Mouse (Mus musculus): Measurements from ENCODE around the gene Jagn1. TPM values are rescaled to one million over a fixed set of nuclear protein-coding genes. Genes with fewer than 3 reads are reported as not detected.

Jagn1 gene
- polyA plus RNA-seq (2015; fragmentation: Nextera tagmentation; extraction: Ambion mirVana): 69.2 and 69.6 TPM in 2 replicates

- peak within 1 kb of the TSS; percentile 87 for H3K27ac ChIP-seq (replicated peaks)
- WGBS: under 1% methylated on average over 45 of the region's 45 CpGs
- peak within 1 kb of the TSS; percentile 94 for H3K4me2 ChIP-seq (replicated peaks; ENCODE audit: low read depth)
- H3K36me3 ChIP-seq (ENCODE audit: control insufficient read depth, insufficient read depth, low read length): no peaks in the 10 kb centered on the region
- TF ChIP-seq CTCF (IDR thresholded peaks at IDR 0.05; ENCODE audit: low read depth): no peak
- no peak for TF ChIP-seq EP300 (optimal IDR thresholded peaks at IDR 0.05)
- 0 out of 2 replicates have a peak, but pooled peaks cover 3% of the 10 kb centered on the region for H3K4me1 ChIP-seq (replicated peaks; ENCODE audit: control insufficient read depth, insufficient read depth)
- H3K4me3 ChIP-seq (ENCODE audit: low read depth, low read length): peak within 1 kb of the TSS; percentile 88
- peak; percentile 94 for DNase-seq (ENCODE audit: low spot score)
- no peaks in the 10 kb centered on the region for H3K9me3 ChIP-seq (ENCODE audit: control insufficient read depth, low read length)
- H3K9ac ChIP-seq (ENCODE audit: low read length): peak within 1 kb of the TSS; percentile 96
- ATAC-seq (ENCODE audit: low FRiP score, low TSS enrichment): peak; percentile 78
- H3K27me3 ChIP-seq (ENCODE audit: control insufficient read depth, insufficient read depth, low read length): no peaks in the 10 kb centered on the region
Measured at GRCm38 (mm10) chr6:113442442-113443090, at the start of gene Jagn1. Gene Jagn1 (plus strand): TSS chr6:113442569.

DNA sequence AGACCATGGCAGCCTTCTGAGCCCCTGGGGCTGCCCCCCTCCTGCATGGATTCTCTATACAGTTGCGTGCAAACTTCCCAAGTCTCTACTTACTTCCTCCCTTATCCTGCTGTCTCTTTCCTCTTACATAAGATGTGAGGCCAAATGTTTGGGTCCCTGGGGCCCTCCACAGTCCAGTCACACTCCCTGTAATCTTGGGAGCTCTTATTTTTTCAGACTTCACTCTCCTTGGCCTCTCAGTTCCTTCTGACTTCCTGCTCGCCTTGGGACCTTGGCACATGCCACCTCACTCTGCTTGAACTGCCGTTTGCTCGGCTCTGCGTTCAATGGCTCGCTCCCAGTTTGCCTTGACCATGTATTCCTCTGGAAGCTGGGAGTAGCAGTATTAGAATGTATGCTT, 48.4 kb upstream of the Jagn1 start:
- DNase-seq (ENCODE audit: low spot score): no peak
- ATAC-seq (ENCODE audit: low FRiP score, low TSS enrichment): no peak
- Histone ChIP-seq H3K9me3 (ENCODE audit: control insufficient read depth, low read length) (no peaks in the 10 kb centered on the region), H3K27me3 (ENCODE audit: control insufficient read depth, insufficient read depth, low read length) (no peaks in the 10 kb centered on the region), H3K4me3 (ENCODE audit: low read depth, low read length) (no peak overlapping the region), H3K36me3 (ENCODE audit: control insufficient read depth, insufficient read depth, low read length) (peaks cover 11% of the 10 kb centered on the region; the same call in 1 of the 2 replicates), H3K4me2 (replicated peaks; ENCODE audit: low read depth) (no peak overlapping the region), H3K4me1 (replicated peaks; ENCODE audit: control insufficient read depth, insufficient read depth) (peaks cover 3% of the 10 kb centered on the region; the same call in 1 of the 2 replicates), H3K9ac (ENCODE audit: low read length) (no peak overlapping the region), H3K27ac (replicated peaks) (no peak overlapping the region)
- WGBS: 90% methylated on average over 6 of the region's 6 CpGs
- TF ChIP-seq EP300 (optimal IDR thresholded peaks at IDR 0.05) (no peak), CTCF (IDR thresholded peaks at IDR 0.05; ENCODE audit: low read depth) (no peak)

- H3K36me3 ChIP-seq (ENCODE audit: control insufficient read depth, insufficient read depth, low read length): 0 out of 2 replicates have a peak, but pooled peaks cover 2% of the 10 kb centered on the region
- no peaks in the 10 kb centered on the region for H3K9me3 ChIP-seq (ENCODE audit: control insufficient read depth, low read length)
- H3K27ac ChIP-seq (replicated peaks): no peak overlapping the region
- H3K4me2 ChIP-seq (replicated peaks; ENCODE audit: low read depth): no peak overlapping the region
- H3K4me1 ChIP-seq (replicated peaks; ENCODE audit: control insufficient read depth, insufficient read depth): peaks cover 3% of the 10 kb centered on the region; the same call in 1 of the 2 replicates
- TF ChIP-seq EP300 (optimal IDR thresholded peaks at IDR 0.05): no peak
- no peak for TF ChIP-seq CTCF (IDR thresholded peaks at IDR 0.05; ENCODE audit: low read depth)
- DNase-seq (ENCODE audit: low spot score): no peak
- WGBS: 89% methylated on average over 11 of the region's 11 CpGs
- H3K27me3 ChIP-seq (ENCODE audit: control insufficient read depth, insufficient read depth, low read length): no peaks in the 10 kb centered on the region
- no peak overlapping the region for H3K4me3 ChIP-seq (ENCODE audit: low read depth, low read length)
- H3K9ac ChIP-seq (ENCODE audit: low read length): no peak overlapping the region
- no peak for ATAC-seq (ENCODE audit: low FRiP score, low TSS enrichment)
Measured at GRCm38 (mm10) chr6:113394811-113395210, 47.6 kb upstream of the Jagn1 start.

DNA sequence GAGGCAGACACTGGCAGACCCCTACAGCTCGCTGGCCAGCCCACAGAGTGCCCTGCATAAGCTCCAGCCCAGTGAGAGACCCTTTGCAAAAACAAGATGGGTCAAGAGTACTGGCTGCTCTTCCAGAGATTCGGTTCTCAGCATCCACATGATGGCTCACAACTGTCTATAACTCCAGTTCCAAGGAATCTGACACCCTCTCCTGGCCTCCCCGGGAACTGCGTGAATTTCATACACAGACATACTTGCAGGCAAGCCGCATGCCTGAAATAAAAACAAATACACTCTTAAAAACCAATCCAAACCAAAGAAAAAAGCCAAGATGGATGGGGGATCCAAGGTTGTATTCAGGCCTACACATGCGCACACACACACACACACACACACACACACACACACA, 46.9 kb upstream of the Jagn1 start:
- no peak for DNase-seq (ENCODE audit: low spot score)
- TF ChIP-seq CTCF (IDR thresholded peaks at IDR 0.05; ENCODE audit: low read depth) (0 out of 2 replicates have a peak, but pooled peaks have one; percentile 9), EP300 (optimal IDR thresholded peaks at IDR 0.05) (no peak)
- 96% methylated on average over 6 of the region's 6 CpGs for WGBS

GRCm38 (mm10) chr6:113396270-113397030, 45.9 kb upstream of the Jagn1 start:
- ATAC-seq (ENCODE audit: low FRiP score, low TSS enrichment) (no peak), DNase-seq (ENCODE audit: low spot score) (no peak)
- TF ChIP-seq EP300 (optimal IDR thresholded peaks at IDR 0.05): no peak
- no peak for TF ChIP-seq CTCF (IDR thresholded peaks at IDR 0.05; ENCODE audit: low read depth)
- no peak overlapping the region for H3K4me3 ChIP-seq (ENCODE audit: low read depth, low read length)
- 86% methylated on average over 10 of the region's 10 CpGs for WGBS
- H3K4me2 ChIP-seq (replicated peaks; ENCODE audit: low read depth): no peak overlapping the region
- H3K36me3 ChIP-seq (ENCODE audit: control insufficient read depth, insufficient read depth, low read length): 0 out of 2 replicates have a peak, but pooled peaks cover 2% of the 10 kb centered on the region
- no peak overlapping the region for H3K9ac ChIP-seq (ENCODE audit: low read length)
- H3K27ac ChIP-seq (replicated peaks): no peak overlapping the region
- no peaks in the 10 kb centered on the region for H3K9me3 ChIP-seq (ENCODE audit: control insufficient read depth, low read length)
- H3K4me1 ChIP-seq (replicated peaks; ENCODE audit: control insufficient read depth, insufficient read depth): peaks cover 3% of the 10 kb centered on the region; the same call in 1 of the 2 replicates
- no peaks in the 10 kb centered on the region for H3K27me3 ChIP-seq (ENCODE audit: control insufficient read depth, insufficient read depth, low read length)

More for the DNA sequence above, 46.9 kb upstream of the Jagn1 start:
- no peak overlapping the region for H3K9ac ChIP-seq (ENCODE audit: low read length)
- H3K4me1 ChIP-seq (replicated peaks; ENCODE audit: control insufficient read depth, insufficient read depth): peaks cover 3% of the 10 kb centered on the region; the same call in 1 of the 2 replicates
- H3K27ac ChIP-seq (replicated peaks): no peak overlapping the region
- H3K27me3 ChIP-seq (ENCODE audit: control insufficient read depth, insufficient read depth, low read length): no peaks in the 10 kb centered on the region
- no peak overlapping the region for H3K4me2 ChIP-seq (replicated peaks; ENCODE audit: low read depth)
- no peaks in the 10 kb centered on the region for H3K9me3 ChIP-seq (ENCODE audit: control insufficient read depth, low read length)
- no peak overlapping the region for H3K4me3 ChIP-seq (ENCODE audit: low read depth, low read length)
- ATAC-seq (ENCODE audit: low FRiP score, low TSS enrichment): no peak
- 0 out of 2 replicates have a peak, but pooled peaks cover 2% of the 10 kb centered on the region for H3K36me3 ChIP-seq (ENCODE audit: control insufficient read depth, insufficient read depth, low read length)
